Mouse (Mus musculus) gastrocnemius, postnatal 25 days (tissue): ENCODE data around the gene Nav1. TPM values are rescaled to one million over a fixed set of nuclear protein-coding genes. Genes with fewer than 3 reads are reported as not detected.
A peak's percentile ranks its signal among the peaks of the same experiment; 100 is the strongest.

Source experiments
- DNase-seq: peaks from one replicate; pipeline ENCODE4 v3.0.0; 2022
- total RNA-seq, 2 experiments: library from RNA; stranded (reverse); gene quantifications; 1 replicate in 1 of 2; 2 replicates in 1 of 2; pipeline ENCODE4 v1.2.3; 2021

The Nav1 gene
- total RNA-seq, 2 experiments from 2014 or later, result 7.9 to 11.1 TPM

DNA sequence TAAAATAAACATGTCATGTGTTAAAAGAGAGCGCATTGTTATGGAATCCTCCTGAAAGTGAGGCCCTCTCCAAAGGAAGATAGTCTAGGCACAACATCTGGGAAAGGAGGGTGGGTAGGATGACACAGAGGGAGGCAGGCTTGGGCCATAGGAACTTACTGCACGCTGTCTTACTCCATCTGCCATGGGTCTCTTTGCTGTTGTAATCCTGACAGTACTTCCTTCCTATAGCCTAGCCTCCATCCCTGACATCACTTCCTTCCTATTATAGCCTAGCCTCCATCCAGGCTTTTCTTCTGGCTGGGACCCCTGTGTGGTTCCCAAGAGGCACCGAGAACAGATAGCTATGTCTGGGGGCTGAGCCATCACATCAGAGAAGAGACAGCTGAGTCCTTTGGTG, 10.2 kb upstream of the Nav1 start:
- no peak for DNase-seq

DNA sequence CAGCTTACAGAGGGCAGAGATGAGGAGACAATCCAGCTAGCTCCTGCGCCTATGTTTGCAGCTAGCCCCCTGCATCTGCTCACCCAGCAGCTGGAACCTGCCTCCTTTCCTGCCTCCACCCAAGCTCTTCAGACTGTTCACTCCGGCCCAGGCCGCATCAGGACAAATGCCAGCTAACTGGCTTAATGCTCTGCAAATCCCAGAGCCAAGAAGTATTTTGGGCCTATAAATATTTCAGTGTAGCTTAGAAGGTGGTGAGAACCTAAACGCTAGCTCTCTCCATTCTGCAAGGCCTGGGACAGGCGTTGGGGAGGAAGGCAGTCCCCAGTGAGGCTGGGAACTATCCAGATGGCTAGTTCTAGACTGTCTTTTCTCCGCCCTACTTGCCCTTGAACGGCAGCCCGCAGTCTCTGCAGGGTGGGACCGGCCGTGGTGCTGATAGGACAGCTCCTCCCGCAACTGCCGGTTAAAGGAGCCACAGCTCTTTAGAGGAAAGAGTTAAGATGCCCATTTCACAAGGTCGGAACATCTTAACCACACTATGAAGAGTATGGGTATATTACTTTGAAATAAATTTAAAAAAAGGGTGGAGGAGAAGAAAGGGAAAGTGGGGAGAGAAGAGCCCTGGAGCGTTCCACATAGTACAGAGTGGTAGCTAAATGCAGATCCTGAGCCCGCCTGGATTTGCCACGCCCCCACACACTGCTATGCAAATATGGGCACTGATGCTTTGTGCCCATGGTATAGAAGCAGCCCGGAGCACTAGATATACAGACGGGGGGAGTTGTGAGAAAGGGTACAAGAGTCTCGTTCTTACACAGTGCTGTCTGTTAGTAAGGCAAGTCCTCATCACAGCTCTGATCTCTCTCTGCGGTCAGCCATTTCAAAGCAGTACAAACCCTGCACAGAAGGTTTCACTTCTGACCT, 8.9 kb upstream of the Nav1 start:
- DNase-seq, result peak; percentile 59

- no peak for DNase-seq
These were observed 2.5 kb upstream of the Nav1 start for GRCm38 (mm10) chr1:135609621-135610020.

- DNase-seq, result no peak
These were observed 610 bp downstream of the Nav1 start for GRCm38 (mm10) chr1:135606355-135607015.

- DNase-seq, result no peak
These were observed 1.6 kb downstream of the Nav1 start for GRCm38 (mm10) chr1:135605530-135605929.

DNA sequence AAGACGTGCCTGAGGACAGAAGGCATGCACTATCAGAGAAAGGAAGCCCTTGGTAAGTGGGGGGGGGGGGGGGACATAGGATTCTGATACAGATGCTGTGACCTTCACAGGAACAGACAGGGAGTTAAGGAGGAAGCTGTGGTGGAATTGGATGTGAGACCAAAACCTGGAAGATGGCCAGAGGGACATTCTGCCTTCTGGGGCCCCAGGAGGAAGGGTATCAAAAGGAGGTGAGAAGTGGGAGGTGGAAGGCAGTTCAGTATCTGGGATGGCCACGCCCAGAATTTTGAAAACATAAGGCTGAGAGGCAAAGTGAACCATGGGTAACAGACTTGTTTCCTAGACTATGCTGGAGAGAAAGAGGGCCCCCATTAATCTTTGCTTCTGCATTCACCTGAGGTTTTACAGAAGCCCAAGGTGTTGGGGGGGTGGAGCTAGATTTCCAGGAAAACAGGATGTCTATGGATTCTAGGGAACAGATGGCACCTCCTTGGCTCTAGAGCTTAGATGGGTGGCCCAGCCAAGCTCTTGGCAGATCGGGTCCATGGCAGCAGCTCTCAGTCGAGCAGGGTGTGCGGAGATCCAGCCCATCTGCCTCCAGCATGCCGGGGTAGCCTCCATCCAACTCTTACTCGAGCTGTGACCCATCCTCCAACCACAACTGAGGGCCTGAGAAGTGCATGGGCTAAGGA, 2.6 kb downstream of the Nav1 start:
- DNase-seq, result no peak

DNA sequence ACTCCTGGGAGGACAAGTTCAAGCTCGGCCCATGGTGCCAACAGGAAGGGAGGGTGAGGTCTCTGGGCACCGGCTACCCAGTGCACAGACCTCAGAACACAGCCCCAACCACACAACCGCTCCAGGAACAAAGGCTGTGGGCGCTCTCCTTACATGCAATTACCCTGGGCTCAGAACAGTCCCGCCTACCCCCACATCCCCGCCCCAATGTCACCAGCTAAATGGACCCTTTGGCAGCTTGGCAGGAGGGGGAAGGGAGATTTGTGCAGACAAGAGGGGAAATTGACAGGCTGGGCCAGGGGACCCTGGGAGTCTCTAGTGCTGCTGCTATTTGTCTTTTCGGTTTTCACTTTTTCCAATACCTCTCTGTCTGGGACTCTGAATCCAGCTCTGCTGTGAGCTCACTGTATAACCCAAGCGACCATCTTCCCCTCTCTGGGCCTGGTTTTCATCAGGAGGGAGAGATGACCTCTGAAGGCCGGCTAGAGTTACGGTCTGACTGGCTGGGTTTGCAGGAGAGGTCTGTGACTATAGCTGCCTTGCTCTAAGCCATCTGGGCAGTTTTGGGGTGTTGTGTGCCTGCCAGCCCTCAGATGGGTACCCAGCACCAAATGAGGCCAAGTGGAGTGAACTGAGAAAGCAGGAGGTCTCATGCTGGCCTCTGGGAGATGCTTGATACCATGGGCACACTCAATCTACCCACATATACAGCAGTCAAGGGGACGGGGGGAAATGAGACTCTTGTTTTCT, 3.8 kb downstream of the Nav1 start:
- no peak for DNase-seq

DNA sequence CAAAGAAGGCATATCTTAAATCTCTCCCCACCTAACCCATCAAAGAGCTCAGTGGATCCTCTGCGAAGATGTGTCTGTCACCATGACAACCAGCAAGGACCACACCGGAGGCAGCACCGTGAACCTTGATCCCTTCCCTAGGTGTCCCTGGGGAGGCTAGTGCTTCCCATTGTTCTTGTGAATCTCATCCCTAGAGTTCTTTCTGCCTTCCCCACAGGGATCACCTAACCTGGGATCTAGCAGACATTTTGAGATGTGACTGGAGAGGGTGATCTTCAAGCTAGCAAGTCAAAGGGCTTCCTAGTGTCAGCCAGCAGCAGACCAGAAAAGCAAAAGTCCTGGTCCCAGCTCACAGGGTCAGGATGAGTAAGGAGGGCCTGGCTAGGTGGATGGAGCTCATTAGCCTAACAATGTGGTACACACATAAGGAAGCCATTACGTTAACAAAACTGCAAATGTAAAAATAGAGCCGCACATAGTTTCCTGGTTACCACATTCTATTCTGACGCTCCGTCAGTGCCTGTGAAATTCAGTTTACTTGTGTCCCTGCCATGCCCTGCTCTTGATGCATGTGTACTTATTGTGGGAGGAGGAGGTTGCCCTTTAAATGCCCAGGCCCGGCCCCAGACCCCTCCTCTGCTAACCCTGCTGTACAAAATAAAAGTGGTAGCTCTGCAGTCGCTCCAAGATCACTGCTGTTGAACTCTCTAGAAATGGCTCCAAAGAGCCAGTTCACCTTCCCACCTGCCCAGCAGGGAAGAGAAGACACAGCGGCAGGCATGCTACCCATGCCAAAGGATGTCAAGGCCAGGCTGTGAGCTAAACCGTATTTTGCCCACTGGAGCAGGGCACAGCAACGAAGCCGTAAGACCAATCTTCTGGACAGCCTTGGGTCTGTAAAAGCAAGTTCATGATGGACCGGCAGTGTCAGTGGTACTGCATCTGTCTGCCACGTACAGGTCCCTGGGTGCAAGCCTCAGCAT, 6.8 kb downstream of the Nav1 start:
- DNase-seq, result no peak

DNA sequence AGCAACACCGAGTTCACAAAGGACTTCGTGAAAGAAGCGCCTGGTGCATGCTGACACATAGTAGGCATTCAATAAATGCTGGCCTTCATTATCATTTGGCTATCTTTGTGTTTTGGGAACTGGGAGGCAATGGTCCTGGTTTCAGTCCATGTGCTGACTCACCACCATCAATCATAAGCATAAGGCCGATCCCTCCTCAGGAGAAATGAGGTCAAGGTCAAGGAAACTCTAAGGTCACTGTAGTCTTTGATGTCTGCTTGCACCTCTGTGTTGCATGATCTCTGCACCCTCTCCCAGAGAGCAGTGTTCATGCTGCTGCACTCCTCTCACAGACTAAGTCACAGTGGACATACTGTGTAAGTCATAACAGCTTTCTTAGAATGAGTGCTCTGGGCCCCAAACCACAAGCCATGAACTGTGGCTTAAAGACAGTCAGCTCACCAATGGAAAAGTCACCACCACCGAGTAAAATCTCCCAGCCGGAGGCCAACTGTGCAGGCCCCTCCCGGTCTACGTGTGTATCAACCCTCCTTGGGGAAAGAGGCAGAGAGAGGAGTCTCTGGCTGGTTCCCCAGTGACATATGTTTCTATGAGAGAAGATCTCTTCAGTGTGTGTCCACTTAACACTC, 8.7 kb downstream of the Nav1 start:
- DNase-seq, result no peak

DNA sequence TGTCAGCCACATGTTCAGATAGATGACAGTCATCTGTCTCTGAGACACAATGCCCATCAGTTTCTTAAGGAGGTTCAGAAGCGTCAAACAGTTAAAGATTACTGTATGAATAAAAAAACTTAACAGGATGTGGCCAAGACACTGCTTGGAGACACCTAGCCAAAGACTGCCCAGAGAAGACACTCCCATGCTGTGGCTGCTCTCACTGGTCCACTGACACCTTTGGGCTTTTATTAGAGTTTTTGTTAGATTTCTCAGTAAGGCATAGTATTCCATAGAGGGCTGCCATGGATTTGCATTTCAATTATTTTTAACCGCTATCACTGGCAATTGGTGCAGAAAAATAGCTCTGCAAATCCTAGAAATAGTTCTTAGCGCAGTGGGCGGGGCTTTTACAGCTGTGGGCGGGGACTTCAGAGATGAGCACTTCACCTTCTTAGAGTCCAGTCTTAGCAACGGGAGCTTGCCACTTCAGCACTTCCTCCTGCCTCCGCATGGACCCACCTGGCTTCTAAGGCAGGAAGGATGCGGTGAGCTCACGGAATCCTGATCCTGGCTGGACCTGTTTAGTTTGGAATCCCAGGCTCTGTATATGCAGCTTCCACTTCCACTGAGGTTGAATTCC, 12.7 kb downstream of the Nav1 start:
- DNase-seq, result no peak

DNA sequence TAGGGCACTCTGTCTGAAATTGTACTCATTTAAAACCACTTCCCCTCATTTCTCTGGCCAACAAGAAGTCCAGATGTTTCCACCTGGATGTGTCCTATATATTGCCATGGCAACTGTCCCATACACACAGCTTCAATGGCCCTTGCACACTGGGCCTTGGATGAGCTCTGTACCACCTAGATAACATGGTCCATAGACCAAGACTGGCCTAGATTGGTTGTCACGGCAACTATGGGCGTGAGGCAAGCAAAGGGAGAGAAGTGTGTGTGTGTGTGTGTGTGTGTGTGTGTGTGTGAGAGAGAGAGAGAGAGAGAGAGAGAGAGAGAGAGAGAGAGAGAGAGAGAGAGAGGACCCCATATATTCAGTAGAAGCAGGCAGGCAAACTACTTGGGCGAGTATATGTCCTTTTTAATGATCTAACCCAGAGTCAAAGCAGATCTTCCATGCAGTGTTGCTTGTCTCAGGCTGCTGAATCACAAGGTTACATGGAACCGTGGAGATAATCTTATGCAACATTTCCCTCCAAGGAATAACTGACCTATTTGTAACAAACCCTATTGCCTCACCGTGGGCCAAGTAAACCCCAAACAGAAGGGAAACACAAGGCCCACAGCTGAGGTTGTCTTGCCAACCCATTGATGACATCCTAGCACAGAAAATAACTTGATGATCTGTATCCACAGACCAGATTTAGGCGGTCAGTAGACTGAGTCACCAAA, 13.4 kb downstream of the Nav1 start:
- peak; percentile 31 for DNase-seq

GRCm38 (mm10) chr1:135590776-135591175, 16.3 kb downstream of the Nav1 start:
- peak; percentile 51 for DNase-seq

- no peak for DNase-seq
These were observed 18.1 kb downstream of the Nav1 start for GRCm38 (mm10) chr1:135588973-135589372.

GRCm38 (mm10) chr1:135586903-135587302, 20.2 kb downstream of the Nav1 start:
- DNase-seq, result no peak

GRCm38 (mm10) chr1:135585573-135585972, 21.5 kb downstream of the Nav1 start:
- peak; percentile 33 for DNase-seq

DNA sequence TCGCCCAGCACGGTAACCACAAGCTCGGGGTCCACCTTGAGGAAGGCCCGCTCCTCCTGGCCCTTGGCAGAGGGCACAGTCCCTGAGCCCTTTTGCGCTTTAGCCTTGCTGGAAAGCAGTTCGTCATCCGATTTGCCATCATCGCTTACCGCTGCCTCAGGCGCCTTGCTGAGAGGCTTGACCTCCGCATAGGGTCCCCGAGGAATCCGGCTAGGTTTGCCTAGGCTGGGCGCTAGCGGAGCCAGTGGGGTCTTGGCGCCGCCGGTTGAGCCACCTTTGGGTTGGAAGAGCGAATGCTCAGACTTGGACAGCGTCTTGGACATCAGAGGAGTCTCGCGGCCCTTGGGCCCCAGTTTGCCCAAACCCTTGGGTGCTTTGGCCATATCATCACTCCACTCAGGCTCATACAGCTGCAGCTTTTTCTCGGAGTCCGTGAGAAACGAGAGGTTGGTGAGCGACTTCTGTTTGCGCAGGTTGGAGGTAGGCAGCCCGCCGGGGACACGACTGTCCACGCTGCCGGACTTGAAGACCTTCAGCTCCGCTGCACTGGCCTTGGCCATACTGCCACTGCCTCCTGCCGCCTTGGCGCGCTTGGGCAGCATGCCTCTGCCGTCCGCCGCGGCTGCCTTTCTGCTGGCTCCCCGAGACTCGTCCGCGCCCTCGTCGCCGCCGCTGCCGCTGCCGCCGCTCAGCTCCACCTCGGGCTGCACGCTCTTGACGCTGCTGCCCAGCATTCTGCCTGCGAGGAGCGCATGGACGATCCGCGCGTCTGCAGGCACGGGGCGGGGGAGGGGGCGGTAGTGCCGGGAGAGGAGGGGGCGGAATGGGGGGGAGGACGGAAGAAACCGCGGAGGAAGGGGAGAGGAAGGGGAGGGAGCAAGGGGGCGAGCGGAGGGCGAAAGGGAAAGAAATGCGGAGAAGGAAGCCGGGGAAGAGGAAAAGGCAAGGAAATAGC, 22.2 kb downstream of the Nav1 start:
- DNase-seq, result peak; percentile 11

- peak; percentile 17 for DNase-seq
These were observed 23.2 kb downstream of the Nav1 start for GRCm38 (mm10) chr1:135583678-135584515.
